Mouse (Mus musculus): ENCODE measurements around the gene Gpn3. TPM values are rescaled to one million over a fixed set of nuclear protein-coding genes. Genes with fewer than 3 reads are reported as not detected.

The Gpn3 gene
- 34.9 and 36.4 TPM in 2 replicates for total RNA-seq (2021)
- long read RNA-seq, experiment 1, transcript Gpn3-201 (8 exons, 1,592 nt), result major isoform, 41 of 49 reads
- long read RNA-seq, experiment 1, partial matches to known transcripts, result 5 of 49 reads
- long read RNA-seq, experiment 1, other reads (novel, unspliced or antisense), result 2 of 49 reads
- long read RNA-seq, experiment 2, transcript Gpn3-201 (8 exons, 1,592 nt), result major isoform, 26 of 31 reads
- long read RNA-seq, experiment 2, partial matches to known transcripts, result 1 of 31 reads
- long read RNA-seq, experiment 2, other reads (novel, unspliced or antisense), result 3 of 31 reads

- peak; percentile 61 for DNase-seq
Measured at GRCm38 (mm10) chr5:122371591-122372191, at the start of gene Gpn3. Gene Gpn3, plus strand, starts transcription at chr5:122371876.

DNA sequence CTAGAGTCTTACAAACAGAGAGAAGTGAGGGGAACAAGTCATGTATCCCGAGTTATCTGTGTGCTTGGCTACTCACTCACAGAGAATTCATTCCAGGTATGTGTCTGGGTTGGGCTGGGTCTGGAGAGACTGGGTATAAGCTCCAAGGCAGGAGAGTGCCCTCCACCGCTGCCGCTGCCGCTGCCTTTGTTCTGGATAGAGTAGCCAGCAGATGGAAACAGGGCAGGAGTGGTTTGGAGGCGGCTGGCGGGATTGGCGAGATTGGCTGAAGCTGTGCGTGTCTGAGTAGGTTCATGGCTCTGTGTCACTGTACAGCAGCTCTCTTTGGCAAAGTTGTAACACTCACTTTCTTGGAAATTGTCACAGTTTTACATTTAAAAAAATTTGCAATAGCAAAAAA lies 48.2 kb upstream of the Gpn3 start:
- DNase-seq, result no peak

DNA sequence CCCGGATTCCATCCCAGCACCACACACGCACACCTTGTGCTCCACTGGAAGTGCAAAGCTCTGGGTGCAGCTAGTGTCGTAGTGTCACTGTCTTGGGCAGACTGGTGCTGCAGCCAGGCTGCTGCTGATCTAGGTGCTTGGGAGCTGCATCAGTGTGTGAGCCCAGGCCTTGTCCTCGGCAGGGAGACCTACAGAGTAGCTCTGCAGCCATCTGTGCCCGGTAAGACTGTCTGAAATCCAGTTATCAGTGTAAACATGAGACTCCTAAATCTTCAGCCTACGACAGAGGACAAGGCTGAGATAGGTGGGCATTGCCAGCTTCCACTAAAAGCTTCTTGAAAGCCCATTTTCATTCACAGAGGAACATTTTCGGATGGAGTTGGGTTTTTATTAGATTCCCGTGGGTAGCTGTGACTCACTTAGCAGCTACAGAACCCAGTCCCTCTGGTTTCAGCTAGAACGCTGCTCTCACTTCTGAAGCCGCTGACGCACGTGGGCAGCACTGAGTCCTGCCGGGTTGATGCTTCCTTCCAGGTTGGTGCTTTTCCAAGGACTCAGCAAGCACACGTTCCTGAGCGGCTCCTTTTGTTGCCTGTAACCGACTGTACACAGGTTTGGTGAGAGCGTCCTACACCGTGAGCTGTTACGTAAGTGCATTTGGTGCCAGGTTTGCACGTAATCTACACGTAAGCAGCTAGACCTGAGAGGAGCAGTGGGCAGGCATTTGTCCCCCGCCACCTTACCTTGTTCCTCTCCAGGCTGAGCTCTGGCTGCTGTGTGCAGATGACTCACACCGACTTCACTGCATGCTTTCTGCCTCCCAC lies 46.9 kb upstream of the Gpn3 start:
- peak; percentile 75 for DNase-seq

DNA sequence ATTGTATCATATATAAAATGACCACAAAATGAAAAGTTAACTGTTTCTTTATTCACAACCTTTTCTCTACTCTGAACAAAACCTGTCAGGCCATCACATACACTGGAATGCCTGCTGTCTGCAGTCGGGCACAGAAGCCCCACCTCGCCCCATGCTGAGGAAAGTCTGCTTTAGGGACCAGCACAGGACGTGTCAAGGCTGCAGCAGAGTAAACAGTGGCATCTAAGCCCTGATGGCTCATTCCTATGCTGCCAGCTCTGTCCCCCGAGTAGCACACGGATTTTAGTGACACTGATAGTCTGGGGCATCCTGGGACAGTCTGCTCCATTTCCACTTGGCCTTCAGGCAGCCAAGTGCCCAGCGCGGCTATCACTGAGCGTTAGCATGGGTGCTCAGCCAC lies 46.2 kb upstream of the Gpn3 start:
- no peak for DNase-seq

DNA sequence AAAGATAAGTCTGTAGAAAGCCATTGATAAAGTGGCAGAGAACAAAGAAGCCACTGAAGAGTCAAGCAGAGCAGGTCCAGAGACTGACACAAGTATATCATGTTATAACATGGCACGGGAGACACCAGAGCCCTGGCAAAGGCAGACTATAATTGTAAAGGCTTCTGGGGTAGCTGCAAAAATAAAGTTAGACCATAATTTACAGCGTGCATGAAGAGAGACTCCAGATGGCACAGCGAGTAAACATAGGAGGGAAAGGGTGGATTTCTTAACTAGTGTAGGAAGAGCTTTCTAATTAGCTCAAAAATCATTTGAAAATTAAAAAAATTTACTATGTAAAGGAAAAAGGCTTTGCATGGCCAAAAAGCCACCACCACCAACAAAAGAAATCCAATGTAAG lies 44.4 kb upstream of the Gpn3 start:
- DNase-seq, result no peak

- DNase-seq, result no peak
Measured at GRCm38 (mm10) chr5:122330269-122330668, 41.4 kb upstream of the Gpn3 start.

GRCm38 (mm10) chr5:122334682-122335081 lies 37.0 kb upstream of the Gpn3 start:
- DNase-seq, result no peak

- DNase-seq, result no peak
Measured at GRCm38 (mm10) chr5:122336554-122337294, 35.0 kb upstream of the Gpn3 start.

DNA sequence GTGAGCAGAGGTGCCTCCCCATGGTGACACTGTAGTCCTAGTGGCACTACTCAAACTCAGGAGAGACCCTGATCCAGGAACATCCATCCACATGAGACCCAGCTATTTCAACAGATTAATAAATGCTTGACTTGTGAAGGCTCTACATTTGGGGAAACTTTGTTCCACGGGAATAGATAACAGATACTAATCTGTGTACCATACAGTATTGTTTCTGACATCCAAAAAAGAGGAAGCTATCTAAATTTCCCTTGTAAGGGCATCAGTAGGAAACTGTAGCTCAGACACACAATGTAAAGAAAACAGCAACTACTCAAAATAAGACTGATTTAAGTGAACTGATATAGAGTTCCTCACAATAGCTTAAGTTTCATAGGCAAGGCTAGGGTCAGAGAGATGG lies 28.8 kb upstream of the Gpn3 start:
- no peak for DNase-seq

- DNase-seq, result no peak
Measured at GRCm38 (mm10) chr5:122343768-122344167, 27.9 kb upstream of the Gpn3 start.

- peak; percentile 88 for DNase-seq
Measured at GRCm38 (mm10) chr5:122344260-122344659, 27.4 kb upstream of the Gpn3 start.

DNA sequence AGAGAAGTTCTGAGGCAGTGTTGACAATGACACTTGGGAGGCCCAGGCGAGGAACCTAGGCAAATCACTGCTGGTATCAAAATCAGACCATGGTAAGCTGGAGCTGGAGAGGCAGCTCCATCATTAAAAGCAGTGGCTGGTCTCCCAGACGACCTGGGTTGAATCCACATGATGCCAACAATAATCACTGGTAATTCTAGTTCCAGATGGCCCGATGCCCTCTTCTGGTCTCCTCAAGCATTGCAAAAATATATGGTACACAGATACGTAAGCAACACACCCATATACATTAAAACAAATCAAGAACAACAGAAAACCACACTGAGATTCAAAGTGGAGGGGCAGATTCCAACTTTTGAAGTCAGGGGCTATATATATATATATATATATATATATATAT lies 25.9 kb upstream of the Gpn3 start:
- DNase-seq, result no peak

DNA sequence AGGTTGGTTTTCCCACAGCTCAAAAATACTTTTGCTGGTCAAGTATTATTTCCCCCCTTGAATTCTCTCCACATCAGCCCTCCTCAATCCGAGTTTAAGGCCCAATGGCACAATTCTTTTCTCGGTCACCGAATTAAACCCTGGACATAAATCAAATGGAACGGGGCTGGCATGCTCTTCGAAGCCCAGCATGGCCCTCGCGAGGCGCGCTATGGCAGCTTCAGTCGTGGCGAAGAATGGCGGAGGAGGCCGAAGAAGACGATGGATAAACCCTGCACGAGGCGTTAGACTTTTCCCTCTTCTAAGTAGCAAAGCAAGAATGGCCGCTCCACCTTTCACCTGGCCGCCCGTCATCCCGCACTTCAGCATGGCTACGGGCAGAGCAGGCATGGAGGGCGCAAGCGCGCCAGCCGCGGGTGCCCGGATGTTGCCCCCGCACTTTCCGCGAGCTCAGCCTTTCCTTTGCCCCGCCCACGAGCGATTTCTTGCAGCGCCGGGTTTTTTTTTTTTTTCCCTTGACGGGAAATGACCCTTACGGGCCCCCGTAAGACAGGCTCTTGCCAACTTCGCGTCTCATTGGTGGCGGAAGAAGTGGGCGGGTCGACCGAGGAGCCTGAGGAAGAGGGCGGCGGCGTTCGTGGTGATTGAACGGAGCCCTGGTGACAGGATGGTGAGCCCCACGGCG lies 17.7 kb upstream of the Gpn3 start, which contains the start of the genes Rad9b and Vps29:
Rad9b (minus strand) TSS at position 427 of the 685 bp plus-strand sequence.
Vps29 (plus strand) TSS at position 563 of the 685 bp plus-strand sequence.
- DNase-seq, result peak; percentile 99

DNA sequence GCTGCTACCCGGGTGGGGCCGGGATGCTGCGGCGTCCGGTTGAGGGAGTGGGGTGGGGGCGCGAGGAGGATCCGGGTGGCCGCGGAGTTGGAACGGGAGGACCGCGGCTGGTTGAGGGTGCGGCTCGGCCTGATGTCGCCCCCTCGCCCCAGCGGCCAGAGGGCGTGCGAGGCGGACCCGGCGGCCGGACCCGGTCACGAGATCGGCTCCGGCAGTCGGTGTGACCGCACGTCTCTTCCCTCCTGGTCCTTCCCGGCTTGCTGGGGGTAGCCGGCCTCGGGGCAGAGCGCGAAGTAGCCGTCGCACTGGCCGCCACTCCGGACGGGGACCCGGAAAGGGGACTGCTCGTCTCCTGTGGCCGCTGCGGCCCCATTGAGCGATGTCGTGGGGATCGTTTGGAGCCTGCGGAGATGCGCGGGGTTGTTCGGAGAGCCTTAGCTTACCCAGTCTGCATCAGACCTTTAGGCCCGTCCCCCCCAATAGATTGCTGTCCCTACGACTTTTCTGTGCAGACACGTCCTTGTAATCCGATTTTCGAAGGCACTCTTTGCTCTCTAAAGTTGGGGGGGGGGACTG lies 17.1 kb upstream of the Gpn3 start:
- DNase-seq, result no peak

GRCm38 (mm10) chr5:122372192-122372769 lies 605 bp downstream of the Gpn3 start, which contains the start of gene Fam216a:
Gene Fam216a, minus strand, starts transcription at chr5:122372364.
- DNase-seq, result peak; percentile 99

DNA sequence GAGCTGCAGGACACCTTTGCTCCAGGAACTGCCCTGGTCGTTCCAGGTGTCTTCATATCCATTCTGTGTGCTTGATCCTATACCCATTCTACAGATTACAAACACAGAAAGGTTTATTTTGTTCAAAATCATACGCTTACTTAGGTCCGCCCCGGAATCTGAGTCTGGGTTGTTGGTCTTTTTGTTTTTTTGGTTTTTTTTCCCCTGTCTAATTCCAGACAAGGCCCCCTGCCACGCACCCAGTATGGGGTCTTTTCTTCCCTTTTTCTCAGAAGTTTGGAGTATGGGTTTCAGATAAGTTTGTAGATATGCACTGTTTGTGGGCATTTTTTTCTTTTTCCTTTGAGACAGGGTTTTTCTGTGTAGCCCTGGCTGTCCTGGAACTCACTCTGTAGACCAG lies 1.2 kb downstream of the Gpn3 start:
- no peak for DNase-seq

GRCm38 (mm10) chr5:122377101-122377833 lies 5.6 kb downstream of the Gpn3 start:
- no peak for DNase-seq

GRCm38 (mm10) chr5:122378171-122378570 lies 6.5 kb downstream of the Gpn3 start:
- DNase-seq, result no peak

GRCm38 (mm10) chr5:122379374-122380155 lies 7.9 kb downstream of the Gpn3 start:
- DNase-seq, result peak; percentile 85
